Mouse (Mus musculus): ENCODE data around the gene Cyb5r3. TPM values are rescaled to one million over a fixed set of nuclear protein-coding genes. Genes with fewer than 3 reads are reported as not detected.
A peak's percentile ranks its signal among the peaks of the same experiment; 100 is the strongest.

Cyb5r3 gene
- polyA plus RNA-seq, 1 experiment from 2014 or later = 283 TPM

- WGBS = 86% methylated on average over 6 of the region's 6 CpGs
- Histone ChIP-seq H3K36me3 (ENCODE audit: control insufficient read depth, insufficient read depth, low read length) (peaks cover 20% of the 10 kb centered on the region; the same call in 1 of the 2 replicates), H3K27ac (ENCODE audit: low read length) (no peak overlapping the region), H3K27me3 (replicated peaks; ENCODE audit: control insufficient read depth, insufficient read depth, low read length) (no peaks in the 10 kb centered on the region), H3K4me1 (ENCODE audit: control insufficient read depth, insufficient read depth, low read length) (peaks cover 3% of the 10 kb centered on the region), H3K9me3 (ENCODE audit: control insufficient read depth, low read length) (no peaks in the 10 kb centered on the region), H3K4me2 (ENCODE audit: low read depth, low read length) (no peak overlapping the region), H3K9ac (ENCODE audit: low read depth, low read length) (no peak overlapping the region), H3K4me3 (ENCODE audit: low read length) (no peak overlapping the region)
- no peak for ATAC-seq
Observed at GRCm38 (mm10) chr15:83115071-83115470, 57.3 kb downstream of the Cyb5r3 start.

GRCm38 (mm10) chr15:83114106-83114505 is 58.3 kb downstream of the Cyb5r3 start:
- peaks cover 15% of the 10 kb centered on the region; the same call in 1 of the 2 replicates for H3K36me3 ChIP-seq (ENCODE audit: control insufficient read depth, insufficient read depth, low read length)
- H3K27ac ChIP-seq (ENCODE audit: low read length) = no peak overlapping the region
- no peaks in the 10 kb centered on the region for H3K27me3 ChIP-seq (replicated peaks; ENCODE audit: control insufficient read depth, insufficient read depth, low read length)
- ATAC-seq = no peak
- no peak overlapping the region for H3K4me3 ChIP-seq (ENCODE audit: low read length)
- no peak overlapping the region for H3K9ac ChIP-seq (ENCODE audit: low read depth, low read length)
- WGBS = 68% methylated on average over 9 of the region's 9 CpGs
- no peak overlapping the region for H3K4me2 ChIP-seq (ENCODE audit: low read depth, low read length)
- H3K4me1 ChIP-seq (ENCODE audit: control insufficient read depth, insufficient read depth, low read length) = peaks cover 3% of the 10 kb centered on the region
- no peaks in the 10 kb centered on the region for H3K9me3 ChIP-seq (ENCODE audit: control insufficient read depth, low read length)

- WGBS = 9% methylated on average over 11 of the region's 11 CpGs
- Histone ChIP-seq H3K9me3 (ENCODE audit: control insufficient read depth, low read length) (no peaks in the 10 kb centered on the region), H3K4me2 (ENCODE audit: low read depth, low read length) (no peak overlapping the region), H3K9ac (ENCODE audit: low read depth, low read length) (0 out of 2 replicates have a peak overlapping the region, but pooled peaks have one; percentile 7), H3K27me3 (replicated peaks; ENCODE audit: control insufficient read depth, insufficient read depth, low read length) (no peaks in the 10 kb centered on the region), H3K27ac (ENCODE audit: low read length) (no peak overlapping the region), H3K4me3 (ENCODE audit: low read length) (no peak overlapping the region), H3K36me3 (ENCODE audit: control insufficient read depth, insufficient read depth, low read length) (peaks cover 10% of the 10 kb centered on the region; the same call in 1 of the 2 replicates), H3K4me1 (ENCODE audit: control insufficient read depth, insufficient read depth, low read length) (peaks cover 3% of the 10 kb centered on the region)
- peak; percentile 62 for ATAC-seq
Observed at GRCm38 (mm10) chr15:83112898-83113297, 59.5 kb downstream of the Cyb5r3 start.

- Histone ChIP-seq H3K27ac (ENCODE audit: low read length) (no peak overlapping the region), H3K9me3 (ENCODE audit: control insufficient read depth, low read length) (no peaks in the 10 kb centered on the region), H3K4me1 (ENCODE audit: control insufficient read depth, insufficient read depth, low read length) (peaks cover 3% of the 10 kb centered on the region), H3K9ac (ENCODE audit: low read depth, low read length) (no peak overlapping the region), H3K27me3 (replicated peaks; ENCODE audit: control insufficient read depth, insufficient read depth, low read length) (no peaks in the 10 kb centered on the region), H3K36me3 (ENCODE audit: control insufficient read depth, insufficient read depth, low read length) (peaks cover 7% of the 10 kb centered on the region; the same call in 1 of the 2 replicates), H3K4me2 (ENCODE audit: low read depth, low read length) (no peak overlapping the region), H3K4me3 (ENCODE audit: low read length) (no peak overlapping the region)
- 90% methylated on average over 7 of the region's 7 CpGs for WGBS
- no peak for ATAC-seq
Observed at GRCm38 (mm10) chr15:83111874-83112273, 60.5 kb downstream of the Cyb5r3 start.

GRCm38 (mm10) chr15:83111290-83111689 is 61.1 kb downstream of the Cyb5r3 start:
- Histone ChIP-seq H3K27ac (ENCODE audit: low read length) (no peak overlapping the region), H3K4me1 (ENCODE audit: control insufficient read depth, insufficient read depth, low read length) (peaks cover 5% of the 10 kb centered on the region)

GRCm38 (mm10) chr15:83107814-83108213 is 64.6 kb downstream of the Cyb5r3 start:
- H3K4me1 ChIP-seq (ENCODE audit: control insufficient read depth, insufficient read depth, low read length) = peaks cover 6% of the 10 kb centered on the region
- ATAC-seq = no peak
- no peak overlapping the region for H3K27ac ChIP-seq (ENCODE audit: low read length)
- H3K36me3 ChIP-seq (ENCODE audit: control insufficient read depth, insufficient read depth, low read length) = no peaks in the 10 kb centered on the region
- 62% methylated on average over 6 of the region's 6 CpGs for WGBS
- H3K4me3 ChIP-seq (ENCODE audit: low read length) = no peak overlapping the region
- no peaks in the 10 kb centered on the region for H3K27me3 ChIP-seq (replicated peaks; ENCODE audit: control insufficient read depth, insufficient read depth, low read length)
- no peak overlapping the region for H3K4me2 ChIP-seq (ENCODE audit: low read depth, low read length)
- H3K9ac ChIP-seq (ENCODE audit: low read depth, low read length) = no peak overlapping the region
- no peaks in the 10 kb centered on the region for H3K9me3 ChIP-seq (ENCODE audit: control insufficient read depth, low read length)

More at GRCm38 (mm10) chr15:83111290-83111689, 61.1 kb downstream of the Cyb5r3 start:
- WGBS = 55% methylated on average over 6 of the region's 6 CpGs
- H3K9ac ChIP-seq (ENCODE audit: low read depth, low read length) = no peak overlapping the region
- no peaks in the 10 kb centered on the region for H3K9me3 ChIP-seq (ENCODE audit: control insufficient read depth, low read length)
- no peaks in the 10 kb centered on the region for H3K27me3 ChIP-seq (replicated peaks; ENCODE audit: control insufficient read depth, insufficient read depth, low read length)
- H3K4me2 ChIP-seq (ENCODE audit: low read depth, low read length) = no peak overlapping the region
- no peak for ATAC-seq
- H3K4me3 ChIP-seq (ENCODE audit: low read length) = no peak overlapping the region
- 0 out of 2 replicates have a peak, but pooled peaks cover 3% of the 10 kb centered on the region for H3K36me3 ChIP-seq (ENCODE audit: control insufficient read depth, insufficient read depth, low read length)

- WGBS = 47% methylated on average over 6 of the region's 6 CpGs
- Histone ChIP-seq H3K36me3 (ENCODE audit: control insufficient read depth, insufficient read depth, low read length) (no peaks in the 10 kb centered on the region), H3K4me2 (ENCODE audit: low read depth, low read length) (no peak overlapping the region), H3K27me3 (replicated peaks; ENCODE audit: control insufficient read depth, insufficient read depth, low read length) (no peaks in the 10 kb centered on the region), H3K9ac (ENCODE audit: low read depth, low read length) (no peak overlapping the region), H3K9me3 (ENCODE audit: control insufficient read depth, low read length) (no peaks in the 10 kb centered on the region), H3K27ac (ENCODE audit: low read length) (no peak overlapping the region), H3K4me3 (ENCODE audit: low read length) (no peak overlapping the region), H3K4me1 (ENCODE audit: control insufficient read depth, insufficient read depth, low read length) (peaks cover 6% of the 10 kb centered on the region)
- ATAC-seq = peak; percentile 81
Observed at GRCm38 (mm10) chr15:83106426-83106825, 66.0 kb downstream of the Cyb5r3 start.

Other genes starting within 250 kb of the Cyb5r3 start
- gene Tcf20, start 184.7 kb downstream of the Cyb5r3 start, polyA plus RNA-seq (2015; fragmentation: Nextera tagmentation; extraction: Ambion mirVana) = 5.1 and 5.5 TPM in 2 replicates
- gene Nfam1, start 139.3 kb downstream of the Cyb5r3 start, polyA plus RNA-seq (2015; fragmentation: Nextera tagmentation; extraction: Ambion mirVana) = 3.1 and 3.6 TPM in 2 replicates
- 59.5 and 71.0 TPM in 2 replicates for gene Serhl, start 83.1 kb downstream of the Cyb5r3 start, polyA plus RNA-seq (2015; fragmentation: Nextera tagmentation; extraction: Ambion mirVana)
- gene Rrp7a, start 49.8 kb downstream of the Cyb5r3 start, polyA plus RNA-seq (2015; fragmentation: Nextera tagmentation; extraction: Ambion mirVana) = 69.4 and 75.4 TPM in 2 replicates
- gene Poldip3, start 23.2 kb downstream of the Cyb5r3 start, polyA plus RNA-seq (2015; fragmentation: Nextera tagmentation; extraction: Ambion mirVana) = 104 and 106 TPM in 2 replicates
- gene A4galt, start 79.2 kb upstream of the Cyb5r3 start, polyA plus RNA-seq (2015; fragmentation: Nextera tagmentation; extraction: Ambion mirVana) = 3.9 and 4.2 TPM in 2 replicates
- 77.9 and 86.6 TPM in 2 replicates for gene Arfgap3, start 177.7 kb upstream of the Cyb5r3 start, polyA plus RNA-seq (2015; fragmentation: Nextera tagmentation; extraction: Ambion mirVana)

Measured in intestine, embryonic 16.5 days (tissue).